Mouse (Mus musculus): ENCODE measurements around the gene Fchsd2.

- TF ChIP-seq CTCF (IDR thresholded peaks at IDR 0.05; ENCODE audit: low read depth, low read length) = no peak
- no peak for TF ChIP-seq GATA1 (IDR thresholded peaks at IDR 0.05; ENCODE audit: borderline replicate concordance, low read length)
- no peak for TF ChIP-seq TAL1 (conservative IDR thresholded peaks at IDR 0.05; ENCODE audit: low read depth, low read length)
- no peak for TF ChIP-seq POLR2AphosphoS5 (IDR thresholded peaks at IDR 0.05; ENCODE audit: insufficient replicate concordance, low read depth, low read length)
Measured at GRCm38 (mm10) chr7:101261941-101262546, 169.4 kb downstream of the Fchsd2 start.

Measured in G1E (cell line).